Mouse (Mus musculus) adrenal gland, postnatal 36 days (tissue): ENCODE results near the gene Ralgapb. TPM values are rescaled to one million over a fixed set of nuclear protein-coding genes. Genes with fewer than 3 reads are reported as not detected.

Experiments used
- DNase-seq, 2 experiments: peaks; one replicate each; pipeline ENCODE4 v3.0.0; 2021; ENCODE audit warnings: mixed read lengths in 1 of 2
- total RNA-seq, 2 experiments: library from RNA; stranded (reverse); gene quantifications; 2 replicates each; pipeline ENCODE4 v1.2.3; 2021

The Ralgapb gene
- total RNA-seq, 2 experiments from 2014 or later: 69.6 to 69.9 TPM

DNA sequence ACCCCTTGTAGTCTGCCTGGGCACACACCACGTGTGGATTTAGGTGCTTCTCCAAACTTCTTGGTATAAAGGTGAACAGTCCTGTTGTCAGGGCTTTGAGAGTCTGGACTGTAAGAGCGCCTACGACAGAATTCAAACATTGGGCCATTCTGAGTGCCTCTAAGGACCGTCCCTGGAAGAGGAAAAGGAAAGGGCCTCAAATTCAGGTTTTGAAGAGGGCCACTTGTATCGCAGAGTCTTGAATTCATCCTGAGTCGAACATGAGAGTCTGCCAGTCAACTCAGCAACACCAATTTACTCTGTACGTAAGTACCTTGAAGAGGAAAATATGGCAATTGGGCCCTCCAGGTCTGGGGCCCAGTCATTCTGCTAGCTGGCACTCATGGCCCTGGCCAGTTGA, 6.7 kb upstream of the Ralgapb start:
- no peak for DNase-seq

DNA sequence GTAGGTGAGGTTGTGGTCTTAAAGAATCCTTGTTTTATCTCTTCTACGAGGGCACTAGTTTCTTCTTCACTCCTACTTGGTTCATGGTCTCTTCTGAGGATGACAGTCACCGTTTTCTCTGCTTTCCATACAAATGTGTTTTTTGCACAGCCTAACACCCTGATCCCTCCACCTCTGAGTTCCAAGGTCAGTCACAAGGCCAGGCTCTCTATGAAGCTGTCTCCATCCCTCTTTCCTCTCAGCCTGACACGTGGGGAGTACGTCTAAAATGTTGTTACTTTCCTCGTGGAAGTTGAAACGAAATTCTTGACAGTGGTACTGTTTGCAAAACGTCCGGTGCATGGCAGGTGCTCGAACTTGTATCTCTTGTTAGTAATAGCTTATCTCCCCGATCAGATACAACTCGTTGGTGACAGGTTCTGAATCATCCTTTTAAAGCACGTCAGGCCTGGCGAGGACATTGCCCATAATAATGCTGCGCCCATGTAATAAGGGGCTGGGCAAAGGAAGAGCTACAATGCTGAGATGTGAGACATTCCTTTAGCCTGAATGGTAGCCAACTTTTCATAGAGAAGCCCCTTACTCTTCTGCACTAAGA, 552 bp upstream of the Ralgapb start:
- no peak for DNase-seq

DNA sequence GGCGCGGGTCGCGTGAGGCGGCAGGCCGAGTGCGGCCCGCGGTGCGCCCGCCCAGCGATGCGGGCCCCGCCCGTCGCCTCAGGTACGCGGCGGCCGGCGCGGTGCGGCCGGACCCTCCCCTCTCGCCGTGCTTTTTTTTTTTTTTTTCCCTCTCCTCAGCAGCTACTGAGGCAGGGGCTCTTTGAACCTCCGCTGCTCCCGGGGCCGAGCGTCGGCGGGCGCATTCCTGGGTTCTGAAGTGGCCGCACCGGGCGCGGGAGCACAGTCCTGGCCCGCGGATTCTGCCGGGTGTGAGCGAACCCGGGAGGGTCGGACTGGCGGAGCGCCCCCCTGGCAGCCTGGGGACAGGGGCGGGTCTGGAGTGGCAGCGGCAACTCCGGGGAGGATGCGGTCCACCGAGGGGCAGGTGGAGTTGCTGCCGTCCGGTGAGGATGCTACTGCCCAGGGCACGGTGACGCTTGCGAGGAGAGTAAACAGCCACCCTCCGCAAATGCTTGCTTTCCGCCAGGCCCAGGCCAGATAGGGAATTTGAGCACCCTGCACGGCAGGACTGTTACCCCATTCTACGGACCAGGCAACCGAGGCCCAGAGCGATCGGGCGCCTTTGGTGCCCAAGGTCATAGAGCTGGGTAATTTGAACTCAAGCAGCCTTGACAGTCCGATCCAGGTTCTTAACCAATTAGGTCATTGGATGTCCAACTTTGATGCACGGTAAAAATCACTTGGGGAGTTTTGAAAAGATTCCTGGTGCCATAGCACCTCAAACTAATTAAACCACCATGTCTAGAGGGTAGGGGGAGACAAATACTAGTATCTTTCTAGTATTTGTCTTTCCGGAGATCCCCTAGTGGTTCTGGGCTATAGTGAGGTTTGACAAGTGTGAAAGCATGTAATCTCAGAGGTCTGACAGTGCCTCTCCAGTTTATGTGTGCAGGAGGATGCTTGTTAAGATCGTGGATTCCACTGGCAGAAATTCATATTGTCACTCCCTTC, 670 bp downstream of the Ralgapb start:
- peak; percentile 48 to 54 for DNase-seq

DNA sequence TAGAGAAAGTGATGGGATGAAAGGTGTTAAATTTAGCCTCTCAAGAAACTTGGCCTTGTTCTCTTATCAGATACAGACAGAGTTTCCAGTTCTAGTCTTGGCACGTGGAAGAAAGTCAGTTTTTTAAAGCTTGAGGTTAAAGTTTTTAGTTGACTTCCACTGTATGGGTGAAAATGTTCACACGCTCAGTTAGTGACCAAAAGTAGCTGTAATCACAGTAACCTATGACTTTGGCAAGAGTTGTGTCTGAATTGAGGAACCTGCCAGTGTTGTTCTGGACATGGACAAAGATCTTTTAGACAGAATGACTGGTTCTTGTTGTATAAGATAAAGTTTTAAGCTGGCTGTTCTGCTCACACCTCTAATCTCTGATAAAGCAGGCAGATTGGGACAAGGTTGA, 3.6 kb downstream of the Ralgapb start:
- no peak for DNase-seq

DNA sequence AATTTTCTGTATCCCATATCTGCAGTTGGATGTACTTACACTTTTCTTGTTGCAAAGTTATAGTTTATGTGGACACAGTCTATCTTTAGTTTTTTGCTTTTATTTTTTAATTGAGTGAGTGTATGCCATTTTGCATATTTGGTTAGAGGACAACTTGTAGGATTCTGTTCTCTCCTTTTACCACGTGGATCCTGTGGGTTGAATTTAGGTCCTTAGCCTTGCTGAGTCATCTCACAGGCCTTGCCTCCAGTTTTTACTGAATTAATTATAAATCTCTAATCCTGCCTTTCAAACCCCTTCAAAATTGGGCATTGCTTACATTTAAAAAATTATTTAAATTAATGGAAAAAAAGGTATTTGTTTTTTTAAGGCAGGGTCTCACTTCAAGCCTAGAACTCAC, 6.2 kb downstream of the Ralgapb start:
- no peak for DNase-seq

DNA sequence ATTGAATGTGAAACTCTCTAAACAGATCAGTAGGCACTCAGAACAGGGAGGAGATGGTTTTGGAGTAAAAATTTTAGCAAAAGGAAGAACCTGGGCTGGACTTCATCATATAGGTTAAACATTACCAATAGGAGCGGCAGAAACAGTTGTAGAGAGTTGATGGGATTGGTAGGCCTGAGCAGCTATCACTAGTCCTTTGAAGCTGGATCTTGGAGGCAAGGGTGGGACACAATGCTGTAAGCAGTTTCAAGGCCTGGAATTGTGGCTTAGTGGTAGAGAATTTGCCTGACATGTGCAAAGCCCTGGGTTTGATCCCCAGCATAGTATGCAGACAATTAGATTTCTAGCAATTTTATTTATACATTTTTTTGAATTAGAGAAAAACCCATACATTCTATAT, 9.0 kb downstream of the Ralgapb start:
- DNase-seq: no peak

DNA sequence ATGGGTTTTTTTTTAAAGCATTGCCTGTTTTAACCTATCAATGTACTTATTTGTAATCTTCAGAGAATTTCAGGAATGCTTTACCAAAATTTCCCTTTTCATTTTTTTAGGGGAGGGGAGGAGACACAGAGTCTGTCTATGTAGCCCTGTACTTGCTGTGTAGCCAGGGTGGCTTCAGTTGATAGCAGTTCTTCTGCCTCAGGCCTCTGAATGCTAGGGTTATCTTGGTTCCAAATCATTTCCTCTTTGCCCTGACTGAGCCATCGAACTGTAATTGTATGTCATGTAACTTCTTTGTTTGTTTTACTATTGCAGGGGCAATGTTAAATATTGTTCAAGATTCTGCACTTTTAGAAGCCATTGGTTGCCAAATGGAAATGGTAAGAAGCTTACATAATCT, 36.2 kb downstream of the Ralgapb start:
- DNase-seq: no peak

DNA sequence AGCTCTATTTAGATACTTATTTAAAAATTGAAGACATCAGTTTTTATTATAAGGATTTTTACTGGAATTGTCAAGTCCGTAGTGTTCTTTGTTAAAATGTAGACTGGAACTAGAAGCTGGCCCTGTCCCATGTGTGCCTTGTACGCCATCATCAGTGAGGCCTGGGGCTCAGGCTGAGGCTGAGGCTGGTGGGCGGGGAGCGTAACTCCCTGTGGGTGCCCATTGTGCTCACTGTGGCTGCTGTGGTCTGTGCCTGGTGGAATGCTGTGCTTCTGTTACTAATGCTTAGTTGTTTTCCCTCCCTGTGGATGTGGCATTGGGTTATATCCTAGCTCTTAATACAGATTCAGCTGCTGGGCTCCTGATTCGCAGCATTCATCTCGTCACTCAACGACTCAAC, 40.2 kb downstream of the Ralgapb start:
- no peak for DNase-seq

DNA sequence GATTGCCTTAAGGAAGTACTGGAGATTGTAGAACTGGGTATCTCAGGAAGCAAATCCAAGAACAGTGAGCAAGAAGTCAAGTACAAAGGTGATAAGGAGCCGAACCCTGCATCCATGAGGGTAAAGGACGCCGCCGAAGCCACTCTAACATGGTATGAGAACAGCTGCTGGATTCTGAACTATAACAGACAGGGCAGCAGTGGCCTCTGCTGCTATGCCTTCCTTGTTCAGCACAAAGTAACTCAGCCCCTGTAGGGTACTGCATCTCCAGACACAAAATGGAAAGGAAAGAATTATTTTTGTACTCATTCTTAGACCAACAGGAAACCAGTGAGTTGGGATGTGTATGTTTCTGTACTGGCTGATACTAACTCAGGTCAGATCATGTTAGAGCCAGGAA, 46.8 kb downstream of the Ralgapb start:
- no peak for DNase-seq

DNA sequence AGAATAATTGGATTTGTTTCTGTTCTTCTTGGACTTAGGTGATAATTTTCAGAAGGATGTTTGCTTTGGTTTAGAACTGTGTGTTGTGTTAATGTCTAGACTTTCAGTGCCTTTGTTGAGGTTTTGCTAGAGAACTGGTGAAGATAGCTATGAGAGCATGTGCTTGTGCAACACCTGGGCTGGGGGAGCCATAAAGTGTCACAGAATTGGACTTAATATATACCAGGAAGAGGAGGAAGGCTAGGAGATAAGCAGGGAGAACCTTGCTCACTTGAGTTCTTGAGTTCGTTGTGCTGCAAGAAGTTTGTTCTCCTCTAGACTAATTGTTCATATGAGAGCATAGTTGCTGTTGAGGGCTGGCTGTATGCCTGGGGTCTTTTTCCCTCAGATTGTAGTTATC, 48.0 kb downstream of the Ralgapb start:
- no peak for DNase-seq

DNA sequence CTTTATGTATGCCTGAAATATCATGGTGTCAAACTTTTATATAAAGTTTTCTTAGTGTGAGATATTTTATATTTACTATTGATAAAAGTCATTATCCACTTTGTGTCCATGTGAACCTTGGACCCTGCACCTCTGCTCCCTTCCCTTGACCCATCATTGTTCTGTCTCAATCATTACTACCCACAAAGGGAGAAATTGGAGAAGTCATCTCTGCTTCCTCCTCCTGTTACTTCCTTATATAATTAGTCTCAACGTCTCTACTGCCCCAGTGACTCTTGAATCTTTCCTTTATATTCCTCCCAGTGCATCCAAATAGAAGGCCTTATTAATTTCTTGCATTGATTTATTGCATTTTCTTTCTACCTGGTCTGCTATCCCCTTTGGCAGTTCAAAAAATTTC, 52.8 kb downstream of the Ralgapb start:
- no peak for DNase-seq

DNA sequence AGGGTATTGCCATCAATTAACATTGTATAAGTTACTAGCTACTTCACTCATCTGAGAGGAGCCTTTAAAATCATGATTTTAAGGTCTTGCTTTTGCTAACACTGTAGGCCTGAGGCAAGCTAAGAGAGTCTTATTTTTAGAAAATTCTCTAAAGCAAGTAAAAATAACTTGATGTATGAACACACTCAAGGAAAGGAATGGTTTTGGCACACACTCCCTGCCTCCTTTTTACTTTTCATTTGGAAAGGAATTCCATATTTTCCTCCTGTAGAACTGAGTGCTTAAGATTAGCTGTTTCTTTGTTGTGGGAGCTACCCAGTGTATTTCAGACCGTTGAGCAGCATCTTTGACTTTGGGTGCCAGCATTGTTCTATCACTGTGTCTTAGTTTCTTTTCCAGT, 64.5 kb downstream of the Ralgapb start:
- DNase-seq: no peak

DNA sequence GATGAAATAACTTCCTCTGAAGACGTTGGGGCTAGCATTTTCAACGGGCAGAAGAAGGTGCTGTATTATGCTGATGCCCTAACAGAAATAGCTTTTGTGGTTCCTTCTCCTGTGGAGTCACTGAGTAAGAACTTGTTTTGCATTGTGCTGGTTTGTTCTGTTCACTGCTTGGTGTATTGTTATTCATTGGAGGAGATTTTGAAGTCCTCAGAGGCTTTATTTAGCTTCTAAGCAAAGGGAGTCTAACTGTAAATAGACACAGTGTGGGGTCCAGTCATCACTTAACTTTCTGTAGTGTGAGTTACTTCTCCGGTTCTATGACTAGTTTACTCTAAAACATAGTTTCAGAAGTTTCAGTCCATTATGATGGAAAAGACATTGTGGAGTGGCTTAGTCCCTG, 68.0 kb downstream of the Ralgapb start:
- DNase-seq: no peak

DNA sequence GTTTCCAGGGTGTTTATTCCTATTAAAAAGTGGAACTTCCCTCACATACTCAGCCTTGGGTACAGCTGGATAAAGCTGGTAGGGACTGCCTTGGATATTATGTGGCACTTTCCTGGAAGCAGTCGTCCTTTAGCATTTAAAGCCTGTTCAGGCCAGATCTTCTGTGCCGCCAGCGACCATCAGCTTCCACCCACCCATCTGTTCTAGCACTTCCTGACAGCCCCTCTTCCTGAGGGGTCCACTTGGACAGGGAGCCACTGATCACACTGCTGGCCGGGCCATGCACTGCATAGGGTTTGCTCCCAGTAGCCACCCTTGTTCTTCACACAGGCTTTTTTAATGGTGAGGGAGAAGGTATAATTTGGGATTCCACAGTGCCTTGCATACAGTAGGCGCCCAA, 88.8 kb downstream of the Ralgapb start:
- no peak for DNase-seq

DNA sequence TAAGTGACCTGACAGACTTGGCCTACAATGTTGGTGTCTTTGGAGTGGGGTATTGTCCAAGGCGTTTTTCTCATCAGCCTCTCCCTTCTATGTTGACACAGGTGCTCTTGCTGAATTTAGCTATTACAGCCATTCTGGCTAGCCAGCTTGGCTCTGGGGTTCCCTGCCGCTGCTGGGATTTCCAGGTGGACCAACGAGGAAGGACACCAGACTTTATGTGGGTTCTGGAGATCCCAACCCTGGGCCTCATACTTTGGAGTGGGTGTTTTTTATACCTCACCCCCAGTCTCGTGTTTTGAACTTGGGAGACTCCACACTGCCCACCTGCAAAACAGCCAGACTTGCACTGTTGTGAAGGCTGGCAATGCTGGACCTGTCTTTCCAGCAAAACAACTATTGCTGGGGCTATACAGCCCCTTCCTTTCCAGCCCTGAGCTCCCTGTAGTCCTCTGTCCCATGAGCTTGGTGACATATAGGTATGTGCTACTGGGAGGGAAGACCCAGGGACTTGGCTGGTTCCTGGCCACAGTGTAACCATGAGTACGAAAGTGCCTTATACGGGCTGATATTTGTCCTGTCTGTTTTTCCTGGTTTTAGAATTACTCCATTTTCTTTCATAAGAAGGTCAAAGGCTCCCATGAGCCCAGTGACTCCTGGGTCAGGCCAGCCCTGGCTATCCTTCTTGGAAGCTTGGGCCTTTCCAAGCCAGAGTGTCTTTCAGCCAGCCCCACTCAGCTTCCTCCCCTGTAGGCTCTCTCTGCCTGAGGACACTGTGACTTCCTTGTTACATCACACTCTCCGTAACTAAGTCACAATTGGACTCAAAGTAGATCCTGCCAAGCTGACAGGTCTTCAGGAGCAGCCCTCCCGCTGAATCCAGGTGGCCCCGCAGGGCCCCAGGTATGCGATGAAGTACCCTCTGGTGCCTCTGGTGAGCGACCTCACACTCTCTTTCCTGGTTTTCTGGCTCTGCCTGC, 92.5 kb downstream of the Ralgapb start, which contains the start of gene Adig:
Gene Adig (plus strand): TSS at position 777 of the 977 bp plus-strand sequence.
- peak in 1 of 2 experiments; percentile 15 for DNase-seq

DNA sequence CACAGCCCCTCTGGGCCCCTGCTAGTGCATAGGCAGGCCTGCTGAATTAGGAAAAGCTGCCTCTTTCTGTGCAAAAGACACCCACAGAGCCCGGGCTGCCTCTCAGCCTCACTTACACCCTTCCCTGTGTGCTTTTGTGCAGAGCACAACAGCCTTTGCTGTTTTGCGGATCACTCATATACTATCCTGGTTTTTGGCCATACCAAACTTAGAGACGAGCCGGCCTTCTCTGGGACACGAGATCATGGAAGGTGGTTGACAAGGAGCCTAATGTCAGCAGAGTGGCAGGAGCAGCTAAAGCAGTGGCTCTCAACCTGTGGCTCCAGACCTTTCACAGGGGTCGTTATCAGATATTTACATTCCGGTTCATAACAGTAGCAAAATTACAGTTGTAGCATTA, 93.6 kb downstream of the Ralgapb start:
- no peak for DNase-seq

DNA sequence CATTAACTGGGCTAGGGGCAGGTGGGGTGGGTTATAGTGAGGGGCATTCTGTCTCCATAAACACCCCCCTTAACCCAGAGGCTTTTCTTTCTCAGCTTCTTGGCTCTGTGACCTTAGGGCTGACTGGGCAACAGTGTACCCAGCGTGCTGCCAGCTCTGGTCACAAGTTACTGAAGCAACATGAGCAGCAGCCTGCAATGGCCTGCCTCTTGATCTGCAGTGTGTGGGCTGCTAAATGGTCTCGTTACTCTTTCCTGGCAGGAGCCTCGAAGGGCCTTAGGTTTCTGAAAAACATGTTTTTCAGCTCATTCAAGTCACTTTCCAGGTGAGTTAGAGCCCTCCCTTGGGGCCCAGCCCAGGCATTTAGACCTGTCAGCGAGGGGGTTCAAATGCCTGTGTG, 94.0 kb downstream of the Ralgapb start:
- peak in 1 of 2 experiments; percentile 28 for DNase-seq

DNA sequence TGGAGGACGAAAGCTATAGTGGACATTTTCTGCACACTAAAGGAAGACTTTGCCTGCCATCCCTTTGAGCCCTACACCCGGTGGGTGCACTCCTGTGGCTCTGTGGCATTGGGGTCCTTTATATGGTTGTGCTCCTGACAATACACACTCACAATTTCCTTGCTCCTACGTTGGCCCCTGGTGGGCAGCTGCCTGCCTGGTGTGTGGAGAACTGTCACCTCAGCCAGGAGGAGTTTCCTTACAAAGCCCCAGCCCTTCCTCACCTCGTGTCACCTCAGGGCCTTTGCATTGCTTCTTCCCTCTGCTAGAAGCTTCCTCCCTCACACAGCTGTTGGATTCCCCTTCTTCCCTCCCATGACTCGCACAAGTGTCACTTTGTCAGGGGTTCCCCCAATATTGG, 96.8 kb downstream of the Ralgapb start:
- no peak for DNase-seq

DNA sequence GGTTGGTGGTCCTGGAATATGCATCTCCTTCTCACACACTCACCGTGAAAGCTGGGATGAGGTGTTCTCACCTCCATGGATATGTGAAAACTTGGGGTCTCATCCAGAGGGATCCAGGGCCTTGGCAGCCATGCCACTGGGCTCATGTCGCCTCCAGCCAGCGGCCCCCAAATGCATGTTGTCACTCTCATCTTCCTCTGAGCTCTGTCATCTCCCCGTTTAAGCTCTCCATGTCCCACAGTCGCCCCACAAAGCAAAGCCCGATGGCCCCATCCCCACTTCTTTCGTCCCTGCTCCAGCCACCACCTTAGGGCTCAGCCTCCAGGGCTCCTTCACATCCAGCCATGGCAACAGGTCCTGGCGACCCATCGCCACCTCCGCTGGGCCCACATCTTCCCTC, 97.4 kb downstream of the Ralgapb start:
- no peak for DNase-seq

DNA sequence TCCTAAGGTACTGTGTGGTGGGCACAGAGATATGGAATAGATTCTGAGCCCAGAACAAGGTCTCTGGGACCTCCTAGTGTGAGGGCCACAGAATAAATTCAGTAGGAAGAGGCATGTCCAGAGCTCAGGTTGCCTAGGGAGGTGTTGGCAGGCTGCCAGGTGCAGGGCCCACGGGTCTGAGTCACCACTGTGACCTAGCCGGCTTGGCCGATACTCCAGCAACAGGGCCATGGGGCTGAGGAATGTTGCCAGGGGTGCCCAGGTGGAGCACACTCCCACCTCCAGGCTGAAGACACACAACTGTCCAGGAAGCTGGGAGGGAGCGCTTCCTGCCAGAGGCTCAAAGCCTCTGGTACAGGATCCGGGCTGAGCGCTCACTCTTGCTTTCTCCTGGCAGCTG, 101.0 kb downstream of the Ralgapb start:
- DNase-seq: peak; percentile 86 to 90

DNA sequence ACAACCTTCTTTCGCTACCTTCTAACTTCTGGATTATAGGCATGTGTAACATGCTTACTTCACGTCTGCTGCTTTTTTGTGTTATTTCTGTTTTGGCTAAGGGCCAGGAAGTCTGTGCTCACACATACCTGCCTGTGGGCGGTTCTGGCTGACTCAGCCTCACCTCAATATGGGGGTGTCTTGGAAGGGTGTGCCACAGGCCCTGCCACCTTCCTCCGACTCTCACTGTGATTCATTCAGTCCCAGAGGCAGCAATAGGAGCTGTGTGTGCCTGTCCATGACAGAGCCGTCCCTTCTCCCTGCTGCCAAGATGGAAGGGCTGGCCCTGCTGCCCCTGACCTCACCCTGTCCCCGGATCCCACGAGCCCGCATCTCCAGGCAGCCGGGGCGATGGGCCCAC, 102.9 kb downstream of the Ralgapb start, which contains the start of gene Arhgap40:
Gene Arhgap40 (plus strand): TSS at position 269 of the 400 bp plus-strand sequence.
- no peak for DNase-seq

DNA sequence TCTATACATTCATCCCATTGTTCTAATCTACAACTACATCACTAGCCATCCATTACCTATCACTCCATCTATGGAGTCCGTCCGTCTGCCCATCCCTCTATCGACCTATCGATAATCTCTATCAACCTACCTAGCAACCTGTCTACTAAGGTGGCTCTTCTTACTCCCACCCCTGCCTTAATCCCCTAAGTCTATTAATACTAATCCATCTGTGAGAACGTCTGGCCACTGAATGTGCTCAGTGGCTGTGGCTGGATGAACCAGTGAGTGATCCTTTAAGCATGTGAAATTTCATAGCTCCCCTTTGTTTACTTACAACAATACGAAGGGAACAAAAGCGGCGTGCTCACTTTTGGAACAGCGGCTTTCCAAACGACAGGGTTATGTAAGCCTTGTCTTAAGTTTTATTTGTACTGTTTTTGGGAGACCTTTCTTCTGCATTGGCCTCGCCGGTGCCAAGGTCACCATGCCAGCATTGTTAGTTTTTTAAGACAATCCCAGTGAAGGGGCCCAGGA, 104.2 kb downstream of the Ralgapb start:
- DNase-seq: no peak
